Mouse (Mus musculus) small intestine, adult 2 months (tissue): ENCODE measurements around the gene Palm3. TPM values are rescaled to one million over a fixed set of nuclear protein-coding genes. Genes with fewer than 3 reads are reported as not detected.

Experiments used
- H3K27ac ChIP-seq: fragments of 200-500 bp; 2 replicates; pipeline ENCODE4 v1.5.1; 2012; ENCODE audit warnings: low read depth, low read length, control low read depth, inconsistent platforms; ENCODE audit not compliant: insufficient read depth
- H3K27me3 ChIP-seq: fragments of 200-500 bp; 2 replicates; pipeline ENCODE4 v1.6.1; 2012; ENCODE audit warnings: mild to moderate bottlenecking, moderate library complexity, low read length, inconsistent platforms; ENCODE audit not compliant: control insufficient read depth, insufficient read depth
- H3K36me3 ChIP-seq: fragments of 200-500 bp; 2 replicates; pipeline ENCODE4 v1.6.1; 2012; ENCODE audit warnings: mild to moderate bottlenecking, low read length, control low read depth, inconsistent platforms; ENCODE audit not compliant: control insufficient read depth, insufficient read depth
- H3K4me1 ChIP-seq: fragments of 200-500 bp; 2 replicates; pipeline ENCODE4 v1.6.1; 2012; ENCODE audit warnings: low read length, inconsistent platforms, mixed read lengths; ENCODE audit not compliant: control insufficient read depth, insufficient read depth, insufficient read length
- H3K4me3 ChIP-seq: fragments of 200-500 bp; 2 replicates; pipeline ENCODE4 v1.5.1; 2012; ENCODE audit warnings: low read depth, mild to moderate bottlenecking, control low read depth, inconsistent platforms, low read length, moderate library complexity
- CTCF ChIP-seq: fragments of 200-500 bp; IDR thresholded peaks from 2 replicates; pipeline ENCODE4 v1.5.1; 2012; ENCODE audit warnings: low read depth, mild to moderate bottlenecking, control low read depth, inconsistent platforms, low read length, moderate library complexity, mixed read lengths; ENCODE audit not compliant: insufficient replicate concordance, insufficient read length; ENCODE audit errors: extremely low read depth
- POLR2A ChIP-seq: fragments of 200-500 bp; IDR thresholded peaks from 2 replicates; pipeline ENCODE4 v1.6.1; 2012; ENCODE audit warnings: low read depth, mild to moderate bottlenecking, control low read depth, inconsistent platforms, low read length, moderate library complexity
- WGBS: fragments of 180-500 bp; shearing (Covaris S2); methylation state at CpG from one replicate; pipeline ENCODE4 v1.1.7; 2018; 5-methylcytosine and 5-hydroxymethylcytosine counted together
- polyA plus RNA-seq: library from polyadenylated mRNA; depleted of rRNA; stranded (reverse); fragments of >200 nt; gene quantifications from 2 replicates; pipeline ENCODE4 v1.2.3, GENCODE M21; 2012

The Palm3 gene
- polyA plus RNA-seq, 1 experiment: 0.15 TPM

DNA sequence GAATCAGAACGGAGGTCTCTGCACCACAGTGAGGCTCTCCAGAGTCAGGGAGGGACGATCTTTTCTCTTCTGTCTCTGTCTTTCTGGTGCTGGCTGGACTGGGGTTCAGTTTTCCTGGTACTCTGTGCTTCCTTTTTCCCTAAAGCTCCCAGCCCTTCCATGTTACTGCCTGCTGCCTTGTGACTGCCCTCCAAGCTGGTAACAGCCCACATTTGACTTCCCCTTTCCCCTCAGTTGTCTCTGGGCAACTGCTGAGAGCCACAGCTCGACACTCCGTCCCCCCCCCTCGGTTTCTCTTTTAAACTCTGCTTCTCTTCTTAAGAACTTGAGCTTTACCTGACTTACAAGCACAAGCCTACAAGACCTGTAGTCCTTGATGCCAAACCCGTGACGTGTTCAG lies 32.0 kb upstream of the Palm3 start:
- H3K27me3 ChIP-seq: no peaks in the 10 kb centered on the region
- TF ChIP-seq POLR2A (no peak), CTCF (no peak)
- no peak overlapping the region for H3K27ac ChIP-seq
- WGBS: 87% methylated on average over 7 of the region's 7 CpGs
- H3K4me1 ChIP-seq: no peaks in the 10 kb centered on the region
- peaks cover 55% of the 10 kb centered on the region for H3K36me3 ChIP-seq
- no peak overlapping the region for H3K4me3 ChIP-seq

DNA sequence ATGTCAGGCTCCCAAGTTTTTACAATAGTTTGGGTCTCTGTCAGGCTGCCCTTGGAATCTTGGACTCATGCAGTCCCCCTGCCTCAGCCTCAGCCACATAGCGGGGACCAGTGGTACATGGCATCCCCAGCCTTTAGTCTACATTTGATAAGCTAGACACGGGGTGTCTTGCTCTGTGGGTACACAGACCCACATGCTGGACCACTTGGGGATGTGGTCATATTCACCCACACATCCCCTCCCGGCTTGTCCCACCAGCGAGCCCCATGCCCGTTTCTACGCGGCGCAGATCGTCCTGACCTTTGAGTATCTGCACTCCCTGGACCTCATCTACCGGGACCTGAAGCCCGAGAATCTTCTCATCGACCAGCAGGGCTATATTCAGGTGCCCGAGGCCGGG lies 31.1 kb upstream of the Palm3 start:
- no peaks in the 10 kb centered on the region for H3K27me3 ChIP-seq
- H3K27ac ChIP-seq: no peak overlapping the region
- peaks cover 52% of the 10 kb centered on the region for H3K36me3 ChIP-seq
- no peaks in the 10 kb centered on the region for H3K4me1 ChIP-seq
- H3K4me3 ChIP-seq: no peak overlapping the region
- WGBS: 94% methylated on average over 14 of the region's 14 CpGs
- no peak for TF ChIP-seq CTCF
- TF ChIP-seq POLR2A: no peak

DNA sequence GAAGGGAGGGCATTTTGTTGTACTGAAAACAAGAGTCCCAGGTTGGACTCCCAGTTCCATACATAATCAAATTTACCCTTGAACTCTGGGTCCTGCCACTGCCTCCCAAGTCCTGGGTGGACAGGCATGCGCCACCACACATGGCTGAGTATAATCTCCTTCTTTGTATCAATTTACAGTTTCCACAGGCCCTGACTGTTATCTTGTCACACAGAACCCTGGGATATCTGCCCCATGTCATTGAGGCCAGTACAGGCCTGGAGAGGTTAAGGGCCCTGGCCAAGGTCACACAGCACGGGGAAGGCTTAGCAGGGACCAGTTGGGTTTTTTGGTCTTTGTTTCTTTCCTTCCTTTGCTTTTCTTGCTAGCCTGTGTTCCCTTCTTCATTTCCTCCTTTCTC lies 28.8 kb upstream of the Palm3 start:
- WGBS: 87% methylated on average over 2 of the region's 2 CpGs
- Histone ChIP-seq H3K4me1 (no peaks in the 10 kb centered on the region), H3K27me3 (no peaks in the 10 kb centered on the region), H3K4me3 (no peak overlapping the region), H3K27ac (no peak overlapping the region), H3K36me3 (peaks cover 34% of the 10 kb centered on the region)
- TF ChIP-seq CTCF: no peak
- no peak for TF ChIP-seq POLR2A

DNA sequence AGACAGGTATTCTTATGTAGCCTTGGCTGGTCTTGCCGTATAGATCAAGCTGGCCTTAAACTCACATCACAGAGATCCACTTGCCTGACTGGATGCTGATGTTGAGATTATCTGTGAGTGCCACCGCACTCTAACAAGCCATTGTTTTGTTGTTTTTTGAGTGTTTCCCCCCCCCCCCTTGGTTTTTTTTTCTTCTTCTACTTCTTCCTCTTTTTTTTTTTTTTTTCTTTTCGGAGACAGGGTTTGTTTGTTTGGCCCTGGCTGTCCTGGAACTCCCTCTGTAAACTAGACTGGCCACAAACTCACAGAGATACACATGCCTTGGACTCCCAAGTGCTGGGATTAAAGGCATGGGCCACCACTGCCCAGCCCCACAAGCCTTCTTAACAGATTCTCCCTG lies 27.2 kb upstream of the Palm3 start:
- Histone ChIP-seq H3K36me3 (peaks cover 24% of the 10 kb centered on the region), H3K27me3 (no peaks in the 10 kb centered on the region), H3K4me1 (peaks cover 2% of the 10 kb centered on the region), H3K27ac (no peak overlapping the region), H3K4me3 (no peak overlapping the region)
- WGBS: 74% methylated on average over 3 of the region's 3 CpGs
- TF ChIP-seq CTCF (no peak), POLR2A (no peak)

DNA sequence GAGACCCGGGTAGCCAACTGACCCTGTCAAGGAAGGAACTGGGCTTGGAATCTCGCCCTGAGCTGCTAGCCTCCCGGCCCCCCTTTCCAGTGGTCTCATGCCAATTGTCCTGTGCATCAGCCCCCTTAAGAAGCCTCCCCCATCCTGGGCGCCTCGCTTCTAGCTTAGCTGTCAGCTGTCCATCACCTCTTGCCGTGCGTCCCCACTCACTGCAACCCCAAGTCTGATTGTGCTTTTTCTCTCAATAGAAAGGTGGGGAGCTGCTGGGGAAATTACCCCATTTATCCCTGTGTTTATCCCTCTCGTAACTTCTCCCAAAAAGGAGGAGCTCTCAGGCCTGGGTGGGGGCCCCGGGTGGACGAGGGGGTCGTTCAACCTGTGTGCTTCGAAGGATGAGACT lies 25.3 kb upstream of the Palm3 start:
- peaks cover 11% of the 10 kb centered on the region for H3K36me3 ChIP-seq
- no peak overlapping the region for H3K27ac ChIP-seq
- peaks cover 6% of the 10 kb centered on the region for H3K4me1 ChIP-seq
- no peak for TF ChIP-seq CTCF
- TF ChIP-seq POLR2A: no peak
- no peaks in the 10 kb centered on the region for H3K27me3 ChIP-seq
- WGBS: 46% methylated on average over 12 of the region's 12 CpGs
- no peak overlapping the region for H3K4me3 ChIP-seq

DNA sequence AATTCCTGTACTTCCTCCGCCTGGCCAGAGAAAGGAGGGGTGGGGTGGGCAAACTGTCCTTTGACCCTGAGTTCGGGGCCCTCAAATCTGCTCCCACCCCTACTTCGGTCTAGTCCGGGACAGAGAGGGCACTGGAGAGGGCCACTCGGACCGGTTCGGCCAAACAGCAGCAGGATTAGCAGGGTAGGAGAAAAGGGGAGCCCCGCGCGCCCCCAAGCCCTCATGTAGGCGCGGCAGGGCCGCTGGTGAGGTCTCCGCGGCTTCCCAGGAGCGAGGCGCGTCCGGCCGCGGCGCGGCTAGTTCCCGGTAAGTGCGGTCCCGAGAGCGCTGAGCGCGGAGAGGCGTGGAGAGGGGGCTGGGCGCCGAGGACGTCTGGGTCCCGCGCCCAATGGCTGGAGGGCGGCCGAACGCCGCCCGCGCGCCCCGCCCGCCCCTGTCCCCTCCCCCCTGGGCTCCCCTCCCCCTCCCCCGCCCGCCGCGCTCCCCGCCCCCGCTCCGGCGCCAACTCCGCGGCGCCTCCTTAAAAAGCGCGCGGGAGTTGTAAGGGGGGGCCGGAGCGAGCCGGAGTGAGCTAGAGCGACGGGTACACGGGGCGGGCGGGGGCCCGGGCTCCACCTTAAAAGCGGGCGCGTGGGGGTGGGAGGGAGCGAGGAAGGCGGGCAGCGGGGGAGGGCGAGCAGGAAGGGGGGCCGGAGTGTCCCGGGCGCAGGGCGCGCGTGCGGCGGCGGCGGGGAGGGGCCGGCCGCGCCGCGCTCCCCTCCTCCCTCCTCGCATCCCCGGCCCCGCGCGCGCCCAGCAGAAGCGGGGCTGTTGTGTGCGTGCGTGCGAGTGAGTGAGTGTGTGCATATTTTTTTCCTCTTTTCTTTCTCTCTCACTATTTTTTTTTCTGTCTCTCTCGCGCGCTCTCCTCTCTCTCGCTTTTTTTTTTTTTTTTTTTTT lies 24.4 kb upstream of the Palm3 start:
- Histone ChIP-seq H3K27me3 (no peaks in the 10 kb centered on the region), H3K27ac (peak overlapping the region; percentile 69), H3K4me3 (peak overlapping the region; percentile 88), H3K36me3 (peaks cover 6% of the 10 kb centered on the region), H3K4me1 (peaks cover 6% of the 10 kb centered on the region)
- 1% methylated on average over 78 of the region's 103 CpGs for WGBS
- peak; percentile 90 for TF ChIP-seq POLR2A
- no peak for TF ChIP-seq CTCF

DNA sequence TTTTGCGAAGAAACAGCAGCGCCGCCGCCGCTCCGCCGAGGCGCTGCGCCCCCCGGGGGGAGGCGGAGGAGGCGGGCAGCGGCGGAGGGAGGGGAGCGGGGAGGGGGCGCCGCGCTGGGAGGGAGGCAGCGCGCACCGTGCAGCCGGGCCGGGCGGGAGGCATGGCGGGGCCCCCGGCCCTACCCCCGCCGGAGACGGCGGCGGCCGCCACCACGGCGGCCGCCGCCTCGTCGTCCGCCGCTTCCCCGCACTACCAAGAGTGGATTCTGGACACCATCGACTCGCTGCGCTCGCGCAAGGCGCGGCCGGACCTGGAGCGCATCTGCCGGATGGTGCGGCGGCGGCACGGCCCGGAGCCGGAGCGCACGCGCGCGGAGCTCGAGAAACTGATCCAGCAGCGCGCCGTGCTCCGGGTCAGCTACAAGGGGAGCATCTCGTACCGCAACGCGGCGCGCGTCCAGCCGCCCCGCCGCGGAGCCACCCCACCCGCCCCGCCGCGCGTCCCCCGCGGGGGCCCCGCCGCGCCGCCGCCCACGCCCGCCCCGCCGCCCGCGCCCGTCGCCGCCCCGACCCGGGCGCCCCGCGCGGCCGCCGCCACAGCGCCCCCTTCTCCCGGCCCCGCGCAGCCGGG lies 23.6 kb upstream of the Palm3 start, which contains the start of gene Samd1:
Gene Samd1 (plus strand): TSS at position 162 of the 631 bp plus-strand sequence.
- Histone ChIP-seq H3K27me3 (no peaks in the 10 kb centered on the region), H3K4me1 (peaks cover 6% of the 10 kb centered on the region), H3K4me3 (peak within 1 kb of the TSS; percentile 88), H3K36me3 (peaks cover 5% of the 10 kb centered on the region), H3K27ac (peak within 1 kb of the TSS; percentile 69)
- TF ChIP-seq CTCF (no peak), POLR2A (no peak)
- 8% methylated on average over 99 of the region's 112 CpGs for WGBS
